In genomic region chr11:59309106-59309805, GRCm38 (mm10) we compare ENCODE assay signal across 9 mouse cellular contexts. TPM values are rescaled to one million over a fixed set of nuclear protein-coding genes. Genes with fewer than 3 reads are reported as not detected.
A peak's percentile ranks its signal among the peaks of the same experiment; 100 is the strongest.
DNase-seq lines count a peak whose midpoint lies in the region; ATAC-seq and TF ChIP-seq lines count a peak whose summit lies in the region.
"Had no signal": no experiment of that assay in that cellular context is flagged by ENCODE, and none has a peak within 500 bp of the region (broad histone marks: within the 10 kb centered on the region; RNA-seq: fewer than 3 reads in every experiment).

No protein-coding gene starts in this region.

- peaks cover 3% of the 10 kb centered on the region for H3K27me3 ChIP-seq in C2C12 (ENCODE audit: control insufficient read depth, insufficient read depth, insufficient read length)
- peaks cover 54% of the 10 kb centered on the region for H3K27me3 ChIP-seq in hindbrain, embryonic 14.5 days (ENCODE audit: control insufficient read depth, insufficient read depth, low read length)

- ATAC-seq in hindbrain, embryonic 14.5 days (ENCODE audit: low FRiP score): peak; percentile 28; the same call in 1 of the 2 replicates
- ATAC-seq in megakaryocyte, adult 5-6 weeks (ENCODE audit: poor library complexity, severe bottlenecking): no peak

- no peaks in the 10 kb centered on the region for H3K36me3 ChIP-seq in C2C12 (ENCODE audit: control insufficient read depth, insufficient read depth)
- H3K36me3 ChIP-seq in hindbrain, embryonic 14.5 days (replicated peaks; ENCODE audit: control insufficient read depth, insufficient read depth): no peaks in the 10 kb centered on the region

- 9% methylated on average over 12 of the region's 12 CpGs for WGBS in hindbrain, embryonic 14.5 days

- peak overlapping the region; percentile 62; the same call in 1 of the 2 replicates for H3K27ac ChIP-seq in hindbrain, embryonic 14.5 days

- H3K79me2 ChIP-seq in C2C12 (ENCODE audit: control insufficient read depth, insufficient read depth): no peaks in the 10 kb centered on the region

- DNase-seq in 3134 (ENCODE audit: extremely low read depth, insufficient read length, low spot score): peak; percentile 66
- DNase-seq in gastrocnemius, adult 18-20 months (ENCODE audit: low spot score): peak; percentile 84
- no peak for DNase-seq in hindbrain, embryonic 14.5 days (ENCODE audit: low spot score)
- peak; percentile 63 for DNase-seq in neural tube, embryonic 10.5 days (ENCODE audit: extremely low spot score, low spot score)
- no peak for DNase-seq in spleen, postnatal 14 days (ENCODE audit: low spot score in 2 of 2)

- peaks cover 29% of the 10 kb centered on the region; the same call in 1 of the 2 replicates for H3K4me1 ChIP-seq in hindbrain, embryonic 14.5 days (replicated peaks; ENCODE audit: control insufficient read depth, insufficient read depth, low read length)

- no peak for TF ChIP-seq CTCF in C2C12 (IDR thresholded peaks at IDR 0.05; ENCODE audit: control insufficient read depth, insufficient read depth, insufficient read length)

- H3ac ChIP-seq in C2C12 (ENCODE audit: control insufficient read depth, insufficient read length, low read depth): peak overlapping the region; percentile 39

- no peaks in the 10 kb centered on the region for H3K79me3 ChIP-seq in C2C12 (ENCODE audit: low read depth)

- H3K4me2 ChIP-seq in hindbrain, embryonic 14.5 days (replicated peaks): peak overlapping the region; percentile 86

- H3K9ac ChIP-seq in hindbrain, embryonic 14.5 days: no peak overlapping the region

- no peak overlapping the region for H3K4me3 ChIP-seq in C2C12 (ENCODE audit: insufficient read depth, poor library complexity, severe bottlenecking)
- 0 out of 2 replicates have a peak overlapping the region, but pooled peaks have one; percentile 58 for H3K4me3 ChIP-seq in hindbrain, embryonic 14.5 days (replicated peaks; ENCODE audit: low read length)
- H3K4me3 ChIP-seq: erythroblast, embryonic 14.5 days had no signal

- H3K9me3 ChIP-seq in hindbrain, embryonic 14.5 days (ENCODE audit: control insufficient read depth, low read length): no peaks in the 10 kb centered on the region

TF ChIP-seq in C2C12, 6 proteins besides CTCF, POLR2A, EP300 and RAD21:
- TF ChIP-seq MAX (IDR thresholded peaks at IDR 0.05) (no peak), MYOD1 (IDR thresholded peaks at IDR 0.05; ENCODE audit: control insufficient read depth, insufficient read length, low read depth) (no peak), MYOG (IDR thresholded peaks at IDR 0.05; ENCODE audit: control insufficient read depth, extremely low read depth, insufficient read length) (no peak), CEBPB (IDR thresholded peaks at IDR 0.05; ENCODE audit: low read depth) (no peak), USF1 (IDR thresholded peaks at IDR 0.05; ENCODE audit: low read depth) (peak; percentile 86), FOSL1 (IDR thresholded peaks at IDR 0.05; ENCODE audit: insufficient read depth, low read length, poor library complexity, severe bottlenecking) (no peak)
TF ChIP-seq in C2C12: peak in this region for 1.

RNA-seq across cellular contexts. Expression of gene Wnt9a, which starts 2.5 kb away (rescaled TPM):
- 1.8 TPM for polyA plus RNA-seq in C2C12 (2012; fragmentation: generic; extraction: Trizol)
- 1 to 10 TPM; 7.9 to 9.9 TPM for total RNA-seq in gastrocnemius, adult 18-20 months (2021)
- 2.1 TPM in 2 replicates for polyA plus RNA-seq in hindbrain, embryonic 14.5 days (2014; fragmentation: Nextera tagmentation; extraction: Ambion mirVana)
- not detected in 2 replicates for total RNA-seq in megakaryocyte, adult 5-6 weeks (2015)
- not detected in 2 replicates for total RNA-seq in megakaryocyte, adult 5-6 weeks (2017)
- total RNA-seq: neutrophil, adult 5-6 weeks had no signal
- polyA plus RNA-seq: erythroblast, embryonic 14.5 days had no signal

RNA-seq across cellular contexts. Expression of gene Wnt3a, which starts 18.7 kb away (rescaled TPM):
- polyA plus RNA-seq in C2C12 (2012; fragmentation: generic; extraction: Trizol): not detected
- total RNA-seq in gastrocnemius, adult 18-20 months (2021): not detected
- polyA plus RNA-seq in hindbrain, embryonic 14.5 days (2014; fragmentation: Nextera tagmentation; extraction: Ambion mirVana): 0.40 and 0.43 TPM in 2 replicates
- total RNA-seq in megakaryocyte, adult 5-6 weeks (2015): not detected in 2 replicates
- total RNA-seq in megakaryocyte, adult 5-6 weeks (2017): not detected in 2 replicates
- total RNA-seq: neutrophil, adult 5-6 weeks had no signal

Comparison
In these comparisons a context has a peak if more than half of its experiments do, and no peak if none do; other contexts are left out.
1. DNase-seq: peak in 3134 (single experiment), gastrocnemius, adult 18-20 months (single experiment) and neural tube, embryonic 10.5 days (single experiment); none in hindbrain, embryonic 14.5 days (single experiment) and spleen, postnatal 14 days (0 of 2).
2. RNA of gene Wnt9a, which starts 2.5 kb away (total RNA-seq): 7.9 to 9.9 TPM in gastrocnemius, adult 18-20 months; not detected in megakaryocyte, adult 5-6 weeks; every median in the first group is over 4 times any median in the second.